Mouse (Mus musculus): ENCODE measurements around the gene Pou2f1. TPM values are rescaled to one million over a fixed set of nuclear protein-coding genes. Genes with fewer than 3 reads are reported as not detected.

The Pou2f1 gene
- 13.8 and 14.8 TPM in 2 replicates for polyA plus RNA-seq (2015; fragmentation: Nextera tagmentation; extraction: Ambion mirVana)

DNA sequence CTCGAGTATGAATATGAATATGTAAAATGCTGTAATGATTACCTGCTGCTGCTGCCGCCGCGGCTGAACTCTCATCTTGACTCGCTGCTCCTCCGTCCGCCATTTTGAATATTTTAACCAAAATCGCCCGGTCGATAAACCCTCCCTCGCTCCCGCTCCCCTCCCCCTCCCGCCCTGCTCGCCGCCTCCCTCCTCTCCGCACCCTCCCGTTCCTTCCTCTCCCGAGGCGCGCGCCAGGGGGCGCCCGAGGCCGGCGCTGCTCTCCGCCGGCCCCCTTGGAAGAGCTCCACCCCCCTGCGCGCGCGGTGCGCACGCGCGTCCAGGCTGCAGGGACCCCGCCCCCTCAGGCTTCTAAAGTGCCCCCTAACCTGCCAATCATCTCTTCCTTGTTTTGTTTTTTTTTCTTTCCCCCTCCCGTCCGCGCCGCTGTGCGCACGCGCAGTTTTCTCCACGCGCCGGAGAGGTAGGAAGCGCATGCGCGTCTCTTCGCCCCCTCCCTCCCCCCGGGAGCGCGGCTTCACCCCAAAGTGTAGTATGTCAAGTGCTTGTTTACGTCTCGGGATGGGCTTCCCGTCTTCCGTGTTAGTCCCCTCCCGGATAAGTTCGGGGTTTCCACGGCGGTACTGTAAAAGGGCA, at the start of gene Pou2f1:
TSS of gene Pou2f1 (minus strand) at position 159 of the 636 bp plus-strand sequence.
- peak; percentile 91 for ATAC-seq (ENCODE audit: borderline replicate concordance, extremely low read depth, low FRiP score, low TSS enrichment)
- under 1% methylated on average over 51 of the region's 61 CpGs for WGBS
- Histone ChIP-seq H3K9me3 (no peaks in the 10 kb centered on the region), H3K4me3 (peak within 1 kb of the TSS; percentile 83), H3K36me3 (no peaks in the 10 kb centered on the region), H3K9ac (peak within 1 kb of the TSS; percentile 77), H3K27ac (peak within 1 kb of the TSS; percentile 91), H3K4me1 (peaks cover 17% of the 10 kb centered on the region), H3K27me3 (no peaks in the 10 kb centered on the region), H3K4me2 (peak within 1 kb of the TSS; percentile 93)

DNA sequence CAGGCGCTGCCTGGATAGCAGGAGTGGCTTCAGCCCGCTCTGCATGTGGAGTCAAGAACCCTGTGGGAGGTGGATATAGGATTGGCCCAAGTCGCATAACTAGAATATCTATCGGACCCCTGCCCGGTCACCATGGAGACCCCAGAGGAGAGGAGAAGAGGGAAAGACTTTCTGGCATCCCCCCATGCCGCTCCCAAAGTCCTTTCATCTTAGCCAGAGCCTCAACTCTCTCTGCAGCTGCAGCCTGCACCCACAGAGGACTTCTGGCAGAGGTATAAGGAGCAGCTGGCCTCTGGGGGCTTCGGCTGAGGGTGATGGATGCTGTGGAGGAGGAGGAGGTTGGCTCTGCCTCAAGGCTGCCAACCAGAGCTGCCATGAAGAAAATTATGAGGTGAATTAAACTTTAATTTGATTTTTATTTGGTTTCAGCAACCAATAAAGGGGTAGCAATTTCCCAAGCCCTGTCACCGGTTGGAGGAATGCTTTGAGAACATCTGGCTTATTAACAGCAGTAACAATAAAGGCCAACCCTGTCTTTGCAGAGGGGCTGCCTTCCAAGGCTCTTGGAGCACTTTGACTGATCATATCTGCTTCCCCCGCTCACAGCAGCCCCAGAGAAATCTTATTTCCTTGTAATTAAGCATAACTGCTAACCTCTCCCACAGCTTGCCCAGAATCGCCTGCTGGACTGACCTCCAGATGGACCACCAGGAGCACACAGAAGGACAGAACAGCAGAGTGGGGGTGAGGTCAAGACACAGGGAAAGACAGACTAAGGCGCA, 46.8 kb upstream of the Pou2f1 start:
- Histone ChIP-seq H3K4me1 (peaks cover 52% of the 10 kb centered on the region), H3K27me3 (no peaks in the 10 kb centered on the region; the same call in 1 of the 2 replicates), H3K9me3 (no peaks in the 10 kb centered on the region), H3K4me3 (peak overlapping the region; percentile 37), H3K27ac (peak overlapping the region; percentile 42), H3K36me3 (no peaks in the 10 kb centered on the region), H3K4me2 (peak overlapping the region; percentile 79), H3K9ac (0 out of 2 replicates have a peak overlapping the region, but pooled peaks have one; percentile 19)
- peak; percentile 93 for ATAC-seq (ENCODE audit: borderline replicate concordance, extremely low read depth, low FRiP score, low TSS enrichment)
- 12% methylated on average over 11 of the region's 11 CpGs for WGBS

DNA sequence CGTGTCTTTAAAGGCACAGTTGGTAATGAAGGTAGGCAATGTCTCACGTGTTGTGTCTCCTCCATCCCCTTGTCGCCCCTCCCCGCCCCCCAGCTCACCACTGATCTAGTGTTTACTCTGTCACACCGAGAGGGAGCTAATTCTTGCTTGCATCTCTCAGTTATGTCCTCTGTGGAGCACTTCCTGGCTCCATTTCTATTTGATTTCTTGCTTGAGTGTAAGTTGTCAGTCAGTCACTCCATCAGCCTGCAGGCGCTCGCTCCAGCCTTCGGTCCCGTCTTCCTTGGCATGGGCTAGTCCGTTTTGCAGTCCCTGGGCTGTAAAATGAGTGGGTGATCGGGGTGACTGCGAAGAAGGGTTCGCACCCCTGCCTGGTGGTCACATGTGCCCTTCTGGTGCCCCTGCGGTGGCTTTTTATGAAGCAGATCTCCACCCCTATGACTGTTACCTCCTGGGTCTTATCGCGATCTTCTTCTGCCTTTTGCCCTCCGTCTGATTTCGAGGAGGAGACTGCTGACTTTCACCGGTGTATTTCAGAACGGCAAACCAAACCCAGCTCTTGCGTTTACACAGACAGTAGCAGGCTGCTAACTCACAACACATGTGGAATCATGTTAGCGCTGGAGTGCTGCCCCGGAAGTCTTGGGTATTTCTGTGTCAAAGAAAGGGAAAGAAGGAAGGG, 45.9 kb upstream of the Pou2f1 start:
- H3K27ac ChIP-seq = peak overlapping the region; percentile 42
- H3K4me3 ChIP-seq = peak overlapping the region; percentile 37
- peak overlapping the region; percentile 19; the same call in 1 of the 2 replicates for H3K9ac ChIP-seq
- H3K9me3 ChIP-seq = no peaks in the 10 kb centered on the region
- H3K4me1 ChIP-seq = peaks cover 58% of the 10 kb centered on the region
- H3K36me3 ChIP-seq = no peaks in the 10 kb centered on the region
- H3K27me3 ChIP-seq = no peaks in the 10 kb centered on the region; the same call in 1 of the 2 replicates
- no peak for ATAC-seq (ENCODE audit: borderline replicate concordance, extremely low read depth, low FRiP score, low TSS enrichment)
- H3K4me2 ChIP-seq = peak overlapping the region; percentile 79
- under 1% methylated on average over 23 of the region's 23 CpGs for WGBS

DNA sequence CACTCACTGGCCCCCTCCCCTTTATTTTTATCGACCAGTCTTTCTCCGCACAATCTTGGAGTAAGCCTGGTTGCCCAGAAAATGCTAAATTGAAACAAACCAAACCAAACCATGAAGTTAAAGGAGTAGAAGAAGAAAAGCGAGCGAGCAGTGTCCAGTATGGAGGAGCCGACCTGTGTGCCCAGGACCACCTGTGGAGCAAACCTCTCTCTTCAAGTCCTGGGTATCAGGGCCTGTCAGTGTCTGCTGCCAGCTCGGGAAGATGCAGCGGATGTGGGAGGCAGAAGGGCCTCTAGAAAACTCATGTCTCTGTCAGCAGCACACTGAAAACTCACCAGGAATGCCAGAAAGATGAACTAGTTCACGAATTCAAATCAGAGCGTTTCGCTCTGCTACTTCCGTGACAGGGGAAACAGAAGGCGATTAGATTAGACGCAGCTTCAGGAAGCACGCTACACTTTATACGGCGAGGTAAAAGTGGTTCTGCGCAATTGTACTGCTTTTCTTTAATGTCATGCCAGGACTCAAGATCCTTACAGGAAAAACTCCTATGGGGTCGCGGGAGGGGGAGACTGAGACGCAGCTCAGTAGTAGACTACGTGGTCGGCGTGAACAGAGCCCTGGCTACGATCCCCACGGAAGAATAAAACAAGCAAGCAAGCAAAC, 45.2 kb upstream of the Pou2f1 start:
- Histone ChIP-seq H3K9ac (no peak overlapping the region), H3K4me2 (peak overlapping the region; percentile 79), H3K27ac (peak overlapping the region; percentile 42; the same call in 1 of the 2 replicates), H3K36me3 (no peaks in the 10 kb centered on the region), H3K4me1 (peaks cover 55% of the 10 kb centered on the region), H3K4me3 (peak overlapping the region; percentile 37), H3K9me3 (no peaks in the 10 kb centered on the region), H3K27me3 (peaks cover 2% of the 10 kb centered on the region; the same call in 1 of the 2 replicates)
- WGBS = 8% methylated on average over 25 of the region's 25 CpGs
- no peak for ATAC-seq (ENCODE audit: borderline replicate concordance, extremely low read depth, low FRiP score, low TSS enrichment)

DNA sequence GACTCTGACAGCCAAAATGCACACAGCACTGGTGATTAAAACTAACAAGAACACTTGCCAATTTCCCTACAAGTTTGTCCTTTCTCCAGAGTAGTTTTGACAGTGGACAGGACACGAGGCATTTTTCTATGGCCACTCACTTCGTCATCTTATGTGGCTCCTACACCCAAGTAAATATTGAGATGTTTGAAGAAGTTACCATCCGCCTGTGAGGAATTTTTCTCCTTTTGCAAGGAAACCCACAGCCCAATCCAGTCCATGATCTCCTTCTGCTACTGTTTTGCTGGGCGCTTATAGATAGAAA, 43.4 kb upstream of the Pou2f1 start:
- Histone ChIP-seq H3K36me3 (no peaks in the 10 kb centered on the region), H3K27ac (no peak overlapping the region)
- 23% methylated on average over 4 of the region's 4 CpGs for WGBS

DNA sequence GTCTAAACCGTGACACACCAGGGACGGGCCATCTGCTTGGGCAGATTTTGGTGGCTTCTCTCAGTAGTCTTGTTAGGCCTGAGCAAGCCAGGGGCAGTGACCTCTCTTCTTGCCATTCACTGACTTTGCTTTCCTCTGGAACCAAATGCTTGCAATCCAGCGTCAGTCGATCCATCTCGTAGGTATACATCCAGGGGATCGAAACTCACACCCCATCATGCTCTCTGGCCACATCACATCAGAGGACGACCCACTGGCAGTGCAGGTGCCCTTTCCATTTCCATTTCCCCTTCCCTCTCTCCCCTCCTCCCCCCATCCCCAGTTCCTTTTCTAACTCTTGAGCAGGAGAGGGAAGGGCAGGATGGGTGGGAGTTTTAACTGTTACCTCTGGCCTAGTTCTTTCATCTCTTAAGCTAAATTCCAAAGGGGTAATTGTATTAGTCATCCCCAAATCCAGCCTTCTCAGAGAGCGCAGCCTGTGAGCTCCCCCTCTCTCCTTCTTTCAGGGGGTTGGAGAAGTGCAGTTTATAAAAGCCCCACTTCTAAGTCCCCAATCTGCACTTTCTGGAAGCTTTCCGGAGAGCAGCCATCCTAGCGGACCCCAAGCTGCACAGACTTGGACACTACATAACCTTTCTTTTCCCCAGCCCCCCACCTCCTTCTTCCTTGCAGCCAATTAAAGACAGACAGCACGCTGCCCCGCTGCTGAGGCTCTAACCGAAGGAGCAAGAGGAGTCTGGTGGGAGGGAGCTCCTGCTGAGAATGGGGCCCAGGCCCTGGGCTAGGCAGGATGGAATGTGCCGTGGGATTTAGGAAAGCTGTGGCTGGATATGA, 42.8 kb upstream of the Pou2f1 start:
- Histone ChIP-seq H3K27ac (peak overlapping the region; percentile 75), H3K9ac (no peak overlapping the region), H3K27me3 (peaks cover 6% of the 10 kb centered on the region; the same call in 1 of the 2 replicates), H3K4me3 (no peak overlapping the region), H3K9me3 (no peaks in the 10 kb centered on the region), H3K4me2 (peak overlapping the region; percentile 35; the same call in 1 of the 2 replicates), H3K36me3 (no peaks in the 10 kb centered on the region), H3K4me1 (peaks cover 55% of the 10 kb centered on the region)
- peak; percentile 78 for ATAC-seq (ENCODE audit: borderline replicate concordance, extremely low read depth, low FRiP score, low TSS enrichment)
- 33% methylated on average over 14 of the region's 14 CpGs for WGBS

More for the DNA sequence above, 43.4 kb upstream of the Pou2f1 start:
- Histone ChIP-seq H3K27me3 (peaks cover 6% of the 10 kb centered on the region; the same call in 1 of the 2 replicates), H3K9me3 (no peaks in the 10 kb centered on the region), H3K4me2 (no peak overlapping the region), H3K9ac (no peak overlapping the region), H3K4me3 (no peak overlapping the region), H3K4me1 (peaks cover 55% of the 10 kb centered on the region)
- ATAC-seq (ENCODE audit: borderline replicate concordance, extremely low read depth, low FRiP score, low TSS enrichment) = no peak

DNA sequence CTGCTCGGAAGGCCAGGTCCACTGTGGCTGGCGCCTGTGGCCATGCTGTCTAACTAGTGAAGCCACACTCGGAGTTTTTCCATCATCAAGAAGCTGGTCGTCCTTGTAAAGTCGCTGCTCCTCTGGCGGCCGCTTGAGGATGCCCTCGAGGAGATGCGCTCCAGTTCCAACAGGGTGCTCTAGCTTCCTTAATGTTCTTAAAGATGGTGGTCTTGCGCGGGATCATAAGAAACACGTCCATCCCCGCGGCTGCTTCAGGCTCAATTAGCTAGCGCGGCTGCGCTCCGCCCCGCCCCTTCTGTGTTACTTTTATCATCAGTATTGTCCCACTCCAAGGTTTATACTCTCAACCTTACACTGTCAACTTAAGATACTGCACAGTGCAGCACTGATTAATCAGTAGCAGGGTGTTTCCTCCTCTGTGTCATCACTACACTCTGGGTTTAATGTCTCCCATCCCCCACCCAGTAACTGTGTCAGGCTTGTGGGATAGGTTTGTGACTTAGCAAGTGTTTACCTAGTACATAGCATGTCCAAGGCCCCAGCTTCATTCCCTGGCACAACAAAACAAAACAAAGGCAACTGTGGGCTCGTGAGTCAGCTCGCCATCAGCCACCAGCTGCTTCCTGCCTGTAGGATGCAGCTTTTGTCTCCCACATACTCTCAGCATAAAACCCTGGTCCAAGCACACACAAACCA, 41.1 kb upstream of the Pou2f1 start:
- no peak overlapping the region for H3K4me2 ChIP-seq
- WGBS = 66% methylated on average over 21 of the region's 21 CpGs

DNA sequence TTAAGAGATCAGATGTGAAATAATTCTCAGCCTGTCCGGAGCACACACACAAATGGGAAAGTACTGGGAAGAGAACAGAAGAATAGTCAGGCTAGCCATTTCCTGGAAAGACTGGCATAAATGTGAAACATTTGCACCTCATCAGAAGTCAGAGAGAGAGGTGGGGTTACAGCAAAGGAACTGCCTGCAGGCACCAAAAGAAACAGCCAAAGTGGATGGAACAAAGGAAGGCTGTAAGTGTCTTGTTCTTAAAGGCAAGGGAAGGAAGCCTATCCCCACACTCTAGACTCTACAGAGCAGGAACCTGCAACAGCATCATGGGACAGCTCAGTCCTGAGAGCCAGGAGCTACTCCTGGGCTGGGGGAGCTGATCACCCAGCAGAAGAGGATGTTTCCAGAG, 39.0 kb upstream of the Pou2f1 start:
- WGBS = 77% methylated on average over 1 of the region's 1 CpGs

More for the DNA sequence above, 41.1 kb upstream of the Pou2f1 start:
- Histone ChIP-seq H3K27ac (no peak overlapping the region), H3K9me3 (no peaks in the 10 kb centered on the region), H3K9ac (no peak overlapping the region), H3K4me1 (peaks cover 43% of the 10 kb centered on the region), H3K36me3 (no peaks in the 10 kb centered on the region), H3K4me3 (no peak overlapping the region), H3K27me3 (peaks cover 6% of the 10 kb centered on the region; the same call in 1 of the 2 replicates)
- no peak for ATAC-seq (ENCODE audit: borderline replicate concordance, extremely low read depth, low FRiP score, low TSS enrichment)

DNA sequence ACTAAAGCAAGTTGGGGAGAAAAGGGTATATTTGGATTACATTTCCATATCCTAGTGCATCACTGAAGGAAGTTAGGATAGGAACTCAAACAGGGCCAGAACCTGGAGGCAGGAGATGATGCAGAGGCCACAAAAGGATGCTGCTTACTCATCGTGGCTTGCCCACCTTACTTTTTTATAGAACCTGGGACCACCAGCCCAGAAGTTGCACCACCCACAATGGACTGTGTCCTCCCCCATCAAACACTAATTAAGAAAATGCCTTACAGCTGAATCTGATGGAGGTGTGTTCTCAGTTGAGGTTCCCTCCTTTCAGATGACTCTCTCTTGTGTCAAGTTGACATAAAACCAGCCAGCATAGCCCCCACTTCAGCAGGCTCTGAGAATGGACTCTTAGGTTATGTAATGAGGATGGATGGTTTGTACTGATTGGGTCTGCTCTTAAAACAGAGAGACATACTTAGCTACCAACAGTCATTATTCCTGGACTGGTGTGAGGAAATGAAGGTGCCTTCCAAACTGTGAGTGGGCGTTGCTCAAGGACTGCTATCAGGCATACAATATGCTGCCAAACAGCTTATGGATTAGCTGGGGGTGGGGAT, 36.4 kb upstream of the Pou2f1 start:
- 0 out of 2 replicates have a peak, but pooled peaks cover 6% of the 10 kb centered on the region for H3K27me3 ChIP-seq
- H3K4me3 ChIP-seq = no peak overlapping the region
- H3K9me3 ChIP-seq = no peaks in the 10 kb centered on the region
- ATAC-seq (ENCODE audit: borderline replicate concordance, extremely low read depth, low FRiP score, low TSS enrichment) = no peak
- no peaks in the 10 kb centered on the region for H3K36me3 ChIP-seq
- H3K4me2 ChIP-seq = no peak overlapping the region
- 78% methylated on average over 2 of the region's 2 CpGs for WGBS
- H3K9ac ChIP-seq = no peak overlapping the region
- peaks cover 4% of the 10 kb centered on the region for H3K4me1 ChIP-seq
- no peak overlapping the region for H3K27ac ChIP-seq

More for the DNA sequence above, 39.0 kb upstream of the Pou2f1 start:
- Histone ChIP-seq H3K9me3 (no peaks in the 10 kb centered on the region), H3K9ac (no peak overlapping the region), H3K36me3 (no peaks in the 10 kb centered on the region), H3K4me2 (no peak overlapping the region), H3K27ac (no peak overlapping the region), H3K4me3 (no peak overlapping the region), H3K4me1 (peaks cover 23% of the 10 kb centered on the region), H3K27me3 (peaks cover 6% of the 10 kb centered on the region; the same call in 1 of the 2 replicates)
- no peak for ATAC-seq (ENCODE audit: borderline replicate concordance, extremely low read depth, low FRiP score, low TSS enrichment)

DNA sequence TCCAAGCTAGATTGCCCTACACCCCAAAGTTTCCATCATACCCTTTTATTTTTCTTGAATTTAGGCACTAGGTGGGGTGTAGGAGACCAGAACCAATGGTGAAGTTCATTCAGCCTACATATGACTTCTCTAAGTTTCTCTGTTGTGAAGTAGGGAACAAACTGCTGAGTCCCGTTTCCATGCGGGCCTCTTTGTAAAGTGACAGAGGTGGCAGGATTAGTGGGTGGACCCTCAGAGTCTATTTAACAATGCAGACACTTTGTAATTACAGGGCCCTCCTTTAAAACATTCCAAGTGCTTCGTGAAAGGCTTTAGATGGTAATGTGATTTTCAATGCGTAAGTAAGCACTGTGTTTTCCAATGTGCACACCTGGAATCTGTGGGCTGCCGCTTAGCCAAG, 32.6 kb upstream of the Pou2f1 start:
- Histone ChIP-seq H3K9ac (no peak overlapping the region), H3K27me3 (no peaks in the 10 kb centered on the region)

More for the DNA sequence above, 32.6 kb upstream of the Pou2f1 start:
- Histone ChIP-seq H3K36me3 (no peaks in the 10 kb centered on the region), H3K4me1 (no peaks in the 10 kb centered on the region), H3K4me2 (no peak overlapping the region), H3K27ac (no peak overlapping the region), H3K4me3 (no peak overlapping the region), H3K9me3 (no peaks in the 10 kb centered on the region)
- ATAC-seq (ENCODE audit: borderline replicate concordance, extremely low read depth, low FRiP score, low TSS enrichment) = no peak
- 58% methylated on average over 5 of the region's 5 CpGs for WGBS
